Mouse (Mus musculus) forebrain, embryonic 13.5 days (tissue): ENCODE measurements at regions not wholly inside any gene's neighbourhood (a gene's known extent, or its start where the extent isn't known, plus 50 kb on each side); places are given as distances from the start of the nearest gene placed in this dataset.
A peak's percentile ranks its signal among the peaks of the same experiment; 100 is the strongest.

Experiments
- ATAC-seq: fragments of 200-750 bp; cut with Nextera tagmentation; 2 replicates; pipeline ENCODE4 v1.8.0; 2017
- H3K27ac ChIP-seq: fragments of 300-500 bp; sonication (generic); 2 replicates; pipeline ENCODE4 v1.5.1; 2015; ENCODE audit warnings: inconsistent platforms, mild to moderate bottlenecking, moderate library complexity
- H3K27me3 ChIP-seq: fragments of 300-500 bp; sonication (generic); 2 replicates; pipeline ENCODE4 v1.6.1; 2015; ENCODE audit warnings: mild to moderate bottlenecking, inconsistent platforms
- H3K36me3 ChIP-seq: fragments of 300-500 bp; sonication (generic); 2 replicates; pipeline ENCODE4 v1.6.1; 2015; ENCODE audit warnings: mild to moderate bottlenecking, inconsistent platforms; ENCODE audit not compliant: poor library complexity, severe bottlenecking
- H3K4me1 ChIP-seq: fragments of 300-500 bp; sonication (generic); 2 replicates; pipeline ENCODE4 v1.6.1; 2015; ENCODE audit warnings: inconsistent platforms
- H3K4me2 ChIP-seq: fragments of 300-500 bp; sonication (generic); 2 replicates; pipeline ENCODE4 v1.6.1; 2015; ENCODE audit warnings: inconsistent platforms, mild to moderate bottlenecking, moderate library complexity
- H3K4me3 ChIP-seq: fragments of 300-500 bp; sonication (generic); 2 replicates; pipeline ENCODE4 v1.5.1; 2015; ENCODE audit warnings: mild to moderate bottlenecking, inconsistent platforms
- H3K9ac ChIP-seq: fragments of 300-500 bp; sonication (generic); 2 replicates; pipeline ENCODE4 v1.6.1; 2015; ENCODE audit warnings: mild to moderate bottlenecking, inconsistent platforms
- H3K9me3 ChIP-seq: fragments of 300-500 bp; sonication (generic); replicated peaks from 2 replicates; pipeline ENCODE4 v1.6.1; 2016; ENCODE audit warnings: inconsistent platforms
- WGBS: fragments of 180-500 bp; shearing (Covaris S2); methylation state at CpG from one replicate; pipeline ENCODE4 v1.1.7; 2015; 5-methylcytosine and 5-hydroxymethylcytosine counted together

- Histone ChIP-seq H3K4me1 (peaks cover 23% of the 10 kb centered on the region), H3K9ac (no peak overlapping the region), H3K4me3 (no peak overlapping the region), H3K27ac (no peak overlapping the region), H3K36me3 (no peaks in the 10 kb centered on the region), H3K27me3 (no peaks in the 10 kb centered on the region), H3K4me2 (no peak overlapping the region), H3K9me3 (no peaks in the 10 kb centered on the region)
- 74% methylated on average over 7 of the region's 7 CpGs for WGBS
- ATAC-seq = no peak
These were observed 171.7 kb upstream of the Ptbp2 start for GRCm38 (mm10) chr3:119955745-119956615.

- peak; percentile 19; the same call in 1 of the 2 replicates for ATAC-seq
- 23% methylated on average over 3 of the region's 3 CpGs for WGBS
These were observed 166.5 kb upstream of the Ptbp2 start for GRCm38 (mm10) chr3:119950721-119951120.

GRCm38 (mm10) chr3:119950070-119950469 is 165.8 kb upstream of the Ptbp2 start:
- H3K4me2 ChIP-seq = no peak overlapping the region; the same call in 1 of the 2 replicates
- ATAC-seq = peak; percentile 29; the same call in 1 of the 2 replicates
- no peak overlapping the region for H3K4me3 ChIP-seq
- H3K27me3 ChIP-seq = no peaks in the 10 kb centered on the region
- no peak overlapping the region for H3K9ac ChIP-seq
- H3K27ac ChIP-seq = peak overlapping the region; percentile 81
- peaks cover 54% of the 10 kb centered on the region for H3K4me1 ChIP-seq
- H3K36me3 ChIP-seq = no peaks in the 10 kb centered on the region
- WGBS = 43% methylated on average over 2 of the region's 2 CpGs
- H3K9me3 ChIP-seq = no peaks in the 10 kb centered on the region

More at GRCm38 (mm10) chr3:119950721-119951120, 166.5 kb upstream of the Ptbp2 start:
- Histone ChIP-seq H3K27me3 (no peaks in the 10 kb centered on the region), H3K36me3 (no peaks in the 10 kb centered on the region), H3K9ac (no peak overlapping the region), H3K4me2 (no peak overlapping the region), H3K4me3 (no peak overlapping the region), H3K4me1 (peaks cover 55% of the 10 kb centered on the region), H3K27ac (no peak overlapping the region), H3K9me3 (no peaks in the 10 kb centered on the region)

GRCm38 (mm10) chr3:119949620-119950019 is 165.4 kb upstream of the Ptbp2 start:
- peak overlapping the region; percentile 34; the same call in 1 of the 2 replicates for H3K9ac ChIP-seq

GRCm38 (mm10) chr3:119949041-119949470 is 164.8 kb upstream of the Ptbp2 start:
- Histone ChIP-seq H3K4me3 (peak overlapping the region; percentile 25), H3K9ac (peak overlapping the region; percentile 34), H3K9me3 (no peaks in the 10 kb centered on the region), H3K4me1 (peaks cover 54% of the 10 kb centered on the region), H3K27ac (peak overlapping the region; percentile 81), H3K27me3 (no peaks in the 10 kb centered on the region), H3K36me3 (no peaks in the 10 kb centered on the region), H3K4me2 (peak overlapping the region; percentile 58)
- peak; percentile 39 for ATAC-seq
- WGBS = 3% methylated on average over 17 of the region's 17 CpGs

More at GRCm38 (mm10) chr3:119949620-119950019, 165.4 kb upstream of the Ptbp2 start:
- H3K27ac ChIP-seq = peak overlapping the region; percentile 81
- ATAC-seq = peak; percentile 85
- no peaks in the 10 kb centered on the region for H3K27me3 ChIP-seq
- H3K4me2 ChIP-seq = peak overlapping the region; percentile 58
- peaks cover 54% of the 10 kb centered on the region for H3K4me1 ChIP-seq
- no peaks in the 10 kb centered on the region for H3K9me3 ChIP-seq
- 4% methylated on average over 7 of the region's 7 CpGs for WGBS
- peak overlapping the region; percentile 25 for H3K4me3 ChIP-seq
- H3K36me3 ChIP-seq = no peaks in the 10 kb centered on the region

GRCm38 (mm10) chr3:119947126-119947525 is 162.9 kb upstream of the Ptbp2 start:
- Histone ChIP-seq H3K4me1 (peaks cover 54% of the 10 kb centered on the region), H3K9me3 (no peaks in the 10 kb centered on the region), H3K4me3 (no peak overlapping the region), H3K9ac (no peak overlapping the region), H3K36me3 (no peaks in the 10 kb centered on the region), H3K4me2 (no peak overlapping the region), H3K27me3 (no peaks in the 10 kb centered on the region), H3K27ac (peak overlapping the region; percentile 31; the same call in 1 of the 2 replicates)
- peak; percentile 71 for ATAC-seq
- WGBS = 5% methylated on average over 4 of the region's 4 CpGs

- Histone ChIP-seq H3K4me3 (no peak overlapping the region), H3K4me2 (no peak overlapping the region), H3K36me3 (no peaks in the 10 kb centered on the region), H3K9me3 (no peaks in the 10 kb centered on the region), H3K9ac (no peak overlapping the region), H3K4me1 (peaks cover 34% of the 10 kb centered on the region), H3K27ac (no peak overlapping the region), H3K27me3 (no peaks in the 10 kb centered on the region)
- WGBS = 61% methylated on average over 5 of the region's 5 CpGs
- no peak for ATAC-seq
These were observed 159.8 kb upstream of the Ptbp2 start for GRCm38 (mm10) chr3:119944115-119944514.

GRCm38 (mm10) chr3:119939091-119939490 is 154.8 kb upstream of the Ptbp2 start:
- WGBS = 84% methylated on average over 1 of the region's 1 CpGs

GRCm38 (mm10) chr3:119938425-119938824 is 154.2 kb upstream of the Ptbp2 start:
- no peak for ATAC-seq
- Histone ChIP-seq H3K27ac (no peak overlapping the region), H3K4me2 (no peak overlapping the region), H3K9me3 (no peaks in the 10 kb centered on the region), H3K27me3 (no peaks in the 10 kb centered on the region), H3K36me3 (no peaks in the 10 kb centered on the region), H3K4me3 (no peak overlapping the region), H3K9ac (no peak overlapping the region), H3K4me1 (peaks cover 24% of the 10 kb centered on the region)
- WGBS = 65% methylated on average over 6 of the region's 6 CpGs

More at GRCm38 (mm10) chr3:119939091-119939490, 154.8 kb upstream of the Ptbp2 start:
- H3K36me3 ChIP-seq = no peaks in the 10 kb centered on the region
- H3K4me1 ChIP-seq = peaks cover 18% of the 10 kb centered on the region
- no peak overlapping the region for H3K4me3 ChIP-seq
- H3K9ac ChIP-seq = no peak overlapping the region
- H3K4me2 ChIP-seq = no peak overlapping the region
- H3K9me3 ChIP-seq = no peaks in the 10 kb centered on the region
- ATAC-seq = no peak
- no peak overlapping the region for H3K27ac ChIP-seq
- no peaks in the 10 kb centered on the region for H3K27me3 ChIP-seq

- no peak overlapping the region for H3K27ac ChIP-seq
- no peak overlapping the region for H3K4me2 ChIP-seq
- no peaks in the 10 kb centered on the region for H3K27me3 ChIP-seq
- no peaks in the 10 kb centered on the region for H3K9me3 ChIP-seq
- peak; percentile 76; the same call in 1 of the 2 replicates for ATAC-seq
- H3K36me3 ChIP-seq = no peaks in the 10 kb centered on the region
- no peak overlapping the region for H3K4me3 ChIP-seq
- no peak overlapping the region for H3K9ac ChIP-seq
- H3K4me1 ChIP-seq = peaks cover 31% of the 10 kb centered on the region
- WGBS = 19% methylated on average over 1 of the region's 1 CpGs
These were observed 152.3 kb upstream of the Ptbp2 start for GRCm38 (mm10) chr3:119936526-119936925.

GRCm38 (mm10) chr3:119933049-119933511 is 148.8 kb upstream of the Ptbp2 start:
- Histone ChIP-seq H3K27ac (no peak overlapping the region), H3K9me3 (no peaks in the 10 kb centered on the region), H3K36me3 (no peaks in the 10 kb centered on the region), H3K4me1 (peaks cover 25% of the 10 kb centered on the region), H3K9ac (no peak overlapping the region), H3K4me3 (no peak overlapping the region), H3K4me2 (no peak overlapping the region), H3K27me3 (no peaks in the 10 kb centered on the region)
- 13% methylated on average over 5 of the region's 5 CpGs for WGBS
- ATAC-seq = peak; percentile 54

GRCm38 (mm10) chr3:119928281-119928680 is 144.0 kb upstream of the Ptbp2 start:
- Histone ChIP-seq H3K9ac (no peak overlapping the region), H3K27ac (no peak overlapping the region), H3K4me1 (peaks cover 5% of the 10 kb centered on the region), H3K36me3 (no peaks in the 10 kb centered on the region), H3K9me3 (no peaks in the 10 kb centered on the region), H3K4me3 (no peak overlapping the region), H3K27me3 (no peaks in the 10 kb centered on the region), H3K4me2 (no peak overlapping the region)
- WGBS = 86% methylated on average over 2 of the region's 2 CpGs
- ATAC-seq = no peak
